Mouse (Mus musculus) kidney, postnatal 0 days (tissue): ENCODE data around the gene Naa40. TPM values are rescaled to one million over a fixed set of nuclear protein-coding genes. Genes with fewer than 3 reads are reported as not detected.

Source experiments
- ATAC-seq: fragments of 200-750 bp; cut with Nextera tagmentation; replicated peaks from 2 replicates; pipeline ENCODE4 v1.8.0; 2017; ENCODE audit warnings: low read depth, moderate number of reproducible peaks, moderate TSS enrichment, moderate library complexity; ENCODE audit not compliant: low FRiP score
- DNase-seq: peaks from one replicate; pipeline ENCODE4 v3.0.0-alpha.2; 2016; ENCODE audit warnings: low spot score
- H3K27ac ChIP-seq: fragments of 300-500 bp; sonication (generic); 2 replicates; pipeline ENCODE4 v1.5.1; 2014; ENCODE audit warnings: mild to moderate bottlenecking
- H3K27me3 ChIP-seq: fragments of 300-500 bp; sonication (generic); 2 replicates; pipeline ENCODE4 v1.6.1; 2014; ENCODE audit warnings: low read length, mixed read lengths; ENCODE audit not compliant: insufficient read depth
- H3K36me3 ChIP-seq: fragments of 300-500 bp; sonication (generic); 2 replicates; pipeline ENCODE4 v1.6.1; 2014; ENCODE audit warnings: low read length, mixed read lengths; ENCODE audit not compliant: insufficient read depth
- H3K4me1 ChIP-seq: fragments of 300-500 bp; sonication (generic); replicated peaks from 2 replicates; pipeline ENCODE4 v1.6.1; 2014; ENCODE audit warnings: antibody characterized with exemption, low read length, mixed read lengths; ENCODE audit not compliant: insufficient read depth
- H3K4me2 ChIP-seq: fragments of 300-500 bp; sonication (generic); 2 replicates; pipeline ENCODE4 v1.6.1; 2014; ENCODE audit warnings: mild to moderate bottlenecking, low read length, moderate library complexity, mixed read lengths
- H3K4me3 ChIP-seq: fragments of 300-500 bp; sonication (generic); replicated peaks from 2 replicates; pipeline ENCODE4 v1.5.1; 2014; ENCODE audit warnings: low read depth, low read length
- H3K9ac ChIP-seq: fragments of 300-500 bp; sonication (generic); 2 replicates; pipeline ENCODE4 v1.6.1; 2014; ENCODE audit warnings: low read depth, low read length
- H3K9me3 ChIP-seq: fragments of 300-500 bp; sonication (generic); replicated peaks from 2 replicates; pipeline ENCODE4 v1.6.1; 2016; ENCODE audit warnings: low read length, inconsistent platforms, mixed read lengths
- CTCF ChIP-seq: IDR thresholded peaks from 2 replicates; pipeline ENCODE4 v1.5.1; 2016; ENCODE audit warnings: antibody characterized with exemption, low read depth, mild to moderate bottlenecking, moderate library complexity
- WGBS: fragments of 180-500 bp; shearing (Covaris S2); extraction: QIAGEN DNeasy Blood & Tissue Kit; methylation state at CpG from one replicate; pipeline ENCODE4 v1.1.7; 2014; 5-methylcytosine and 5-hydroxymethylcytosine counted together
- polyA plus RNA-seq: library from polyadenylated mRNA; unstranded; fragments of >200 nt; fragmentation: Nextera tagmentation; extraction: Ambion mirVana; gene quantifications from 2 replicates; pipeline ENCODE4 v1.2.1, GENCODE M21; 2015

Naa40 gene
- polyA plus RNA-seq, 1 experiment from 2014 or later = 47.3 TPM

DNA sequence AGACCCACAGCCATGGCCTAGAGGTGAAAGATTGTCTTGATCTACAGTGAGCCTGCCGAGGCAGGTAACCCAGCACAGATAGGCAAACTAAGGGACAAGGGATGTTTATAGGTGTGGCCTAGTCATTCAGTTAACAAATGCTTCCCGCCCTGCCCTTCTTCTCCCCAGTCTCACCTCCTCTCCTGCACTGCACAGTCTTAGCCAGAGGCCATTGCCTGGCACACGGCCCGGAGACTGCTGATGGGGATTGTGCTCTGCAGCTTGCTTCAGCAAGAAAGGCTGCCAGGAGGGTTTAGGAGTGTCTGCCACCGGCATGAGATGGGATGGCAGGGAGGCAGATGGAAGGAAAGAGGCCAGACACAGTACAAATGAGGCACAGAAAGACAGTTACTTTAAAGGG lies 16.9 kb upstream of the Naa40 start:
- Histone ChIP-seq H3K9ac (no peak overlapping the region), H3K27ac (no peak overlapping the region), H3K27me3 (no peaks in the 10 kb centered on the region), H3K9me3 (no peaks in the 10 kb centered on the region), H3K36me3 (no peaks in the 10 kb centered on the region), H3K4me2 (no peak overlapping the region), H3K4me1 (no peaks in the 10 kb centered on the region), H3K4me3 (no peak overlapping the region)
- no peak for TF ChIP-seq CTCF
- ATAC-seq (no peak), DNase-seq (no peak)
- WGBS = 86% methylated on average over 5 of the region's 5 CpGs

DNA sequence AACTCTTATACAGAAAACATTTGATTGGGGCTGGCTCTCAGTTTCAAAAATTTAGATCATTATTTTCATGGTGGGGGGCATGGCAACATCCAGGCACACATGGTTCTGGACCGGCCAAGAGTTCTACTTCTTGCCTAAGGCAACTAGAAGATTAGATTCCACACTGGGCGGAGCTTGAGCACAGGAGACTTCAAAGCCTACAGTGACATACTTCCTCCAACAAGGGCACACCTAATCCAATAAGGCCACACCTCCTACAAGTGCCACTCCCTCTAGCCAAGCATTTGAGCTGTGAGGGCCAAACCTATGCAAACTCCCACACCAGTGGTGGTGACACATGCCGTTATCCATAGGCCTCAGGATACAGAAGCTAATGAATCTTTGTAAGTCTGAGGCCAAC lies 5.0 kb upstream of the Naa40 start:
- no peak for DNase-seq
- Histone ChIP-seq H3K9ac (no peak overlapping the region), H3K27me3 (no peaks in the 10 kb centered on the region), H3K4me1 (no peaks in the 10 kb centered on the region), H3K27ac (no peak overlapping the region), H3K36me3 (no peaks in the 10 kb centered on the region), H3K4me2 (no peak overlapping the region), H3K4me3 (no peak overlapping the region), H3K9me3 (no peaks in the 10 kb centered on the region)
- ATAC-seq = no peak
- no peak for TF ChIP-seq CTCF
- WGBS = 77% methylated on average over 3 of the region's 3 CpGs

DNA sequence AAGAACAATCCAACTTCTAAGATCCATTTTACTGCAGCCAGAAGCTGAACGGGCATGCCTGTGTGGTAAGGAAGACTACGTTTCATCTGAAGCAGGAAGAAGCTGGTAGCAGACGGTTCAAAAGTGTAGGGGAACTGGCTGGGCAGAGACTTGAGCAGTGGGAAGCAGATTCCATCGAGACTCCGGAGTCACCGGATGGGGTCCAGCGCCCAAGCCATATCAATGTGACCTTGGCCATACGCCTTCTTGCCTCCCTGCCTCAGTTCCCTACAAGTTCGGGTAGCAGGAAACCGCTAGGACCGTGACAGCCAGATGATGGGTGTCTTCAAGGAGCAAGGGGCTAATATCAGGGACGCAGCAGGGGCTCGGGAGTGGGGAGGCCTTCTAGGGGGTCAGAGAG lies 692 bp downstream of the Naa40 start:
- H3K9ac ChIP-seq = peak overlapping the region; percentile 87
- H3K36me3 ChIP-seq = no peaks in the 10 kb centered on the region
- TF ChIP-seq CTCF = no peak
- H3K9me3 ChIP-seq = no peaks in the 10 kb centered on the region
- ATAC-seq = 0 out of 2 replicates have a peak, but pooled peaks have one; percentile 5
- DNase-seq = no peak
- H3K4me2 ChIP-seq = peak overlapping the region; percentile 93
- 0 out of 2 replicates have a peak, but pooled peaks cover 12% of the 10 kb centered on the region for H3K4me1 ChIP-seq
- no peaks in the 10 kb centered on the region for H3K27me3 ChIP-seq
- 1% methylated on average over 13 of the region's 13 CpGs for WGBS
- H3K27ac ChIP-seq = peak overlapping the region; percentile 81
- H3K4me3 ChIP-seq = peak overlapping the region; percentile 82

DNA sequence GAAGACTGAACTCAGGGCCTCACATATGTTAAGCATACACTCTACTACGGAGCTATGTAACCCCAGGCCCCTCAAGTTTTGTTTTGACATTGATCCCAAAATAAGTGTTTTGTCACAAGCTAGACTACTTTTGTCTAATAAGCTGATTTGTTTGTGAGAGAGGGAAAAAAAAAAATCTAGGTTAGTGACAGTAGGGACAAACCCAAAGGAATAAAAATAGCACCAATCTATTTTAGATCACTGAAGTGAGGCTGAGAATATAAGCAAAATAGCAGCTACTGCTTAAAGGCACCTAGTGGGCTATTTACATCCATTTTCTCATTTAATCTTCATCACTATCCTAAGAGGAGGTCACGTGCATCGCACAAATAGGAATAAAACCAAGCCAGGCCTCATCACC lies 1.4 kb downstream of the Naa40 start:
- no peak for ATAC-seq
- 83% methylated on average over 3 of the region's 3 CpGs for WGBS

DNA sequence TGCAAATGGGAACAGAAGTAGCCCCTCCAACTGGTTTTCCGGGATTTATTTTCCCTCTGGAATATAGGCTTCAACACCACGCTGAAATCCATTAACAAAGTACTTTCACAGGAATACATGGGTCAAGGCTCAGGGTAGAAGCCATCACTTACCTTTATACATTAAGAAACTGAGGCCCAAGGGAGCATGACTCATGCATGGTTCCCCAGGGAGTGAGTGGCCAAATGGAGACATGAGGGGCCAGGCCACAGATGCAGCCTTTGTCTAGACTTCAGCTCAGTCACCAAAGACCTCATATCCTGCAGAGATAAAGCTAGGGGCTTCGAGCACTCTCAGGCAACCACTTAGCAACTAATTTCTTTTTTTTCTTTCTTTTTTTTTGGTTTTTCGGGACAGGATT lies 4.2 kb downstream of the Naa40 start:
- H3K4me2 ChIP-seq = no peak overlapping the region
- H3K36me3 ChIP-seq = peaks cover 8% of the 10 kb centered on the region; the same call in 1 of the 2 replicates
- 0 out of 2 replicates have a peak, but pooled peaks cover 12% of the 10 kb centered on the region for H3K4me1 ChIP-seq
- H3K9me3 ChIP-seq = no peaks in the 10 kb centered on the region
- 88% methylated on average over 4 of the region's 4 CpGs for WGBS
- DNase-seq (no peak), ATAC-seq (no peak)
- no peak overlapping the region for H3K27ac ChIP-seq
- no peak overlapping the region for H3K4me3 ChIP-seq
- H3K9ac ChIP-seq = no peak overlapping the region
- H3K27me3 ChIP-seq = no peaks in the 10 kb centered on the region
- TF ChIP-seq CTCF = no peak

More for the DNA sequence above, 1.4 kb downstream of the Naa40 start:
- Histone ChIP-seq H3K9ac (0 out of 2 replicates have a peak overlapping the region, but pooled peaks have one; percentile 87), H3K4me1 (0 out of 2 replicates have a peak, but pooled peaks cover 12% of the 10 kb centered on the region), H3K4me3 (peak overlapping the region; percentile 82; the same call in 1 of the 2 replicates), H3K27me3 (no peaks in the 10 kb centered on the region), H3K27ac (peak overlapping the region; percentile 81; the same call in 1 of the 2 replicates), H3K4me2 (peak overlapping the region; percentile 93), H3K9me3 (no peaks in the 10 kb centered on the region), H3K36me3 (no peaks in the 10 kb centered on the region)
- no peak for DNase-seq
- no peak for TF ChIP-seq CTCF

DNA sequence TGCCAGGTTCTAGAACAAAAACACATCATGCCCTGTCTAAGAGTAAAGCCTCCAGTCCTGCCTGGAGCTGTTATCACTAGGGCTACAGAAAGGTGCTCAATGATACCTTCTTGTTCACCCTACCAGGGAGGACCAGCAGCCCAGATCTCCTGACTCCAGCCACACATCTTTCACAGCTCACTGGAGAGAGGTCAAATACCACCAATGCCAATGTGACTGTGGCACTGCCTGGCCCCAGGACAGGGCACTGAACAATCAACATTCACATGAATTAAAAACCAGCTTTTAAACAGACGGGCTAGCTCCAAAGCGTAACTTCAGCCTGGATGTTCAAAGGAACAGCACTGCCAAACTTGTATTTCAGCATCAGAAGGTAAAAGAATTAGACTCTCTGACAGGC lies 5.0 kb downstream of the Naa40 start:
- TF ChIP-seq CTCF = no peak
- Histone ChIP-seq H3K4me2 (no peak overlapping the region), H3K9ac (no peak overlapping the region), H3K4me3 (no peak overlapping the region), H3K36me3 (peaks cover 12% of the 10 kb centered on the region), H3K27ac (no peak overlapping the region), H3K4me1 (0 out of 2 replicates have a peak, but pooled peaks cover 12% of the 10 kb centered on the region), H3K9me3 (no peaks in the 10 kb centered on the region), H3K27me3 (no peaks in the 10 kb centered on the region)
- DNase-seq (no peak), ATAC-seq (no peak)
- 62% methylated on average over 2 of the region's 2 CpGs for WGBS

DNA sequence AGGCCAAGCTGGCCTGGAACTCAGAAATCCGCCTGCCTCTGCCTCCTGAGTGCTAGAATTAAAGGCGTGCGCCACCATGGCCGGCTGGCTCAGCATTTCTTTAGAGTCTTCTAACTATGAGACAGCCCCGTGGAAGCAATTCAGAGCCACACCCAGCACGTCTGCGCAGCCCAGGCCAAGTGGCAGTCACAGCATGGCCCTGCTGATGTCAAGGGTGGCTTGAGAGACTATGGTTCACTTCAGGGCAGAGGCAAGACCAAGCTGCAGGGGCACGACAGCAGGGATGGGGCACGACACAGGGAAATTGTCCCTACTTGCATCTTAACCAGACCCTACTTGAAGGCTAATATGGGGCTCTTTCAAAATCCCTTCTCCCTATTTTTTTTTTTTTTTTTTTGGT lies 5.5 kb downstream of the Naa40 start:
- WGBS = 92% methylated on average over 9 of the region's 9 CpGs
- no peak for TF ChIP-seq CTCF
- H3K4me1 ChIP-seq = 0 out of 2 replicates have a peak, but pooled peaks cover 12% of the 10 kb centered on the region
- DNase-seq = no peak
- H3K9ac ChIP-seq = no peak overlapping the region
- H3K4me3 ChIP-seq = no peak overlapping the region
- ATAC-seq = no peak
- H3K27ac ChIP-seq = no peak overlapping the region
- H3K4me2 ChIP-seq = no peak overlapping the region
- no peaks in the 10 kb centered on the region for H3K27me3 ChIP-seq
- H3K9me3 ChIP-seq = no peaks in the 10 kb centered on the region
- peaks cover 13% of the 10 kb centered on the region for H3K36me3 ChIP-seq
